Mouse (Mus musculus): ENCODE measurements at regions not wholly inside any gene's neighbourhood (a gene's known extent, or its start where the extent isn't known, plus 50 kb on each side); places are given as distances from the start of the nearest gene placed in this dataset.

DNA sequence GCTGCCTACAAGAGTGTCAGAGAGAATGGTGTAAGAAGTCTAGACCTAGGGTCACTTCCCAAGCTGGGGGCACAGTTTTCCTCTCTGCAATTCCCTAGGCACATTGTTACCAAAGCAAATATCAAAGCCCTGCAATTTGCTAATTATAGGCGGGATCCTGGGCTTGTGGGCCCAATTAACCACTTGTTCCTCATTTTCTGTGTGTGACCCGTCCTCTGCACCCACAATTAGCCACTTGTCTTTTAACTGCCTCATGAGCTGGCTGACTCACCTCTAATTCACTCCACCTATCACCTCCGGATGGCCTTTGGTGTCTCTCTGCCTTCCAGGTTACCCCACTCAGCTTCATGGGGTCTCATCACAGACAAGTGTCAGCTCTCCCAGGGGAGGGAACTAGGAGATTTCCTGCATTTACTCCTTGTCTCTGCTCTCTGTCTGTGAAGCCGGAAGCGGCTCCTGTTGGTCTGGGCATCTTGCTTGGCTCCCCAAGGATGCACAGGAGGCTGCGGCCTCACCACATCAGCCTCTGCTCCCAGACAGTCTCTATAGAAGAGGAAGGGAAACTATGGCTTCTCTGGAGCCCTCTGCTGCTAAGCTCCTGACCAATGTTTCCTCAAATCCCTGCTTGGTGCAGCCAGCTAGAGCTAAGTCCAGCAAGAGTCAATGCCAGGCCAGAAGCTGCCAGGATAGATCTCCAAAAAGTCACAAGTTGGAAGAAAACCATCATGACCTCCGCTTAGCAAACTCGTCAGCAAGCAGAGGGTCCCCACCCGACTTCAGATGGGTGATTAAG, 73.2 kb upstream of the Hes1 start:
- Histone ChIP-seq H3K9me3 (ENCODE audit: low read length) (no peaks in the 10 kb centered on the region), H3K9ac (replicated peaks; ENCODE audit: low read length, poor library complexity, severe bottlenecking) (no peak overlapping the region), H3K4me3 (ENCODE audit: low read depth, low read length) (no peak overlapping the region), H3K4me1 (ENCODE audit: insufficient read depth, low read length) (no peaks in the 10 kb centered on the region), H3K27ac (ENCODE audit: low read depth, low read length) (no peak overlapping the region), H3K36me3 (ENCODE audit: insufficient read depth, low read length) (no peaks in the 10 kb centered on the region), H3K4me2 (ENCODE audit: low read depth, low read length, poor library complexity, severe bottlenecking) (no peak overlapping the region), H3K27me3 (ENCODE audit: insufficient read depth, low read length) (no peaks in the 10 kb centered on the region)
- DNase-seq (ENCODE audit: low spot score): no peak
- ATAC-seq (ENCODE audit: low FRiP score): no peak
- TF ChIP-seq CTCF (IDR thresholded peaks at IDR 0.05): no peak
- 88% methylated on average over 9 of the region's 9 CpGs for WGBS

DNA sequence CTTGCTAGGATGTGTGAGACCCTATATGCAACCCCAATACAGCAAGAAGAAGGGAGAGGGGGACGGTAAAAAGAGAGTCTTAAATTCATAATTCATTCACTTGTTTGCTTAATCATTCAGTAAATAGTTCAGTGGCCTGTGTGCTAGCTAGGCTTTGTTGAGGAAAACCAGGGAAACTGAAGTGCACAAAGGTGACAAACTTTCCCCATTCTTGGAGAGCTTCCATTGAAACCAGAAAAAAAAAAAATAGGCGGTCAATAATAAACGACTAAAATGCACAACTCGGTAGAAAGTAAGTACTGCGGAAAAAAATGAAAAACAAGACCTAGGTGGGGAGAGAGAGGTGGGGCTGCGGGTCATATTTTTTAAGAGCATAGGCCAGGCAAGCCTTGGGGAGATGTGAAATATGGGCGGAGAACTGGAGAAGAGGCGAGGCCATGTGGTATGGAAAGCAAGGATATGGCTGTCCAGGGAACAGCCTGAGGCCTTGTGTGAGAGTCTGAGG, 72.3 kb upstream of the Hes1 start:
- 92% methylated on average over 8 of the region's 8 CpGs for WGBS
- no peak for TF ChIP-seq CTCF (IDR thresholded peaks at IDR 0.05)

DNA sequence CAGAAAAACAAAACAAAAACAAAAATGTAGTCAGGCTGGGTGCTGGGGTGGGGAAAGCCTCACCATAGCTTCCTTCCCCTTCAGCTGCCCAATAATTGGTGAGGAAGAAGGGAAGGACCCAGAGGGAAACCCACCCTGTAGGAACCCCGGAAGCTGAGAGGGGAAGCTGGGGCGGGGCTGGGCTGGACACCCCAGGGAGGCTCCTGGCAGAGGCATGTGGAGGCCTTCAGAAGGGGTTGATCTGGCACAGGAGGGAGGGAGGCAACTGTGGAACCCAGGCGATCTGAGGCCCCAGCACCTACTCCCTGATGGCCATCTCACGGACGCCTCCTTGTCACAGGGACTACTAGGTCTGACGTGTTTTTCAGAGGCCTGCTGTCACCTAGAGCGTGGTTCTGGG, 71.1 kb upstream of the Hes1 start:
- TF ChIP-seq CTCF (IDR thresholded peaks at IDR 0.05): no peak
- no peak overlapping the region for H3K27ac ChIP-seq (ENCODE audit: low read depth, low read length)
- no peak for DNase-seq (ENCODE audit: low spot score)
- H3K9me3 ChIP-seq (ENCODE audit: low read length): no peaks in the 10 kb centered on the region
- H3K4me2 ChIP-seq (ENCODE audit: low read depth, low read length, poor library complexity, severe bottlenecking): no peak overlapping the region
- ATAC-seq (ENCODE audit: low FRiP score): no peak
- H3K4me3 ChIP-seq (ENCODE audit: low read depth, low read length): no peak overlapping the region
- H3K4me1 ChIP-seq (ENCODE audit: insufficient read depth, low read length): no peaks in the 10 kb centered on the region
- no peak overlapping the region for H3K9ac ChIP-seq (replicated peaks; ENCODE audit: low read length, poor library complexity, severe bottlenecking)
- WGBS: 72% methylated on average over 7 of the region's 7 CpGs
- H3K36me3 ChIP-seq (ENCODE audit: insufficient read depth, low read length): no peaks in the 10 kb centered on the region
- no peaks in the 10 kb centered on the region for H3K27me3 ChIP-seq (ENCODE audit: insufficient read depth, low read length)

More for the DNA sequence above, 72.3 kb upstream of the Hes1 start:
- ATAC-seq (ENCODE audit: low FRiP score): no peak
- H3K4me3 ChIP-seq (ENCODE audit: low read depth, low read length): no peak overlapping the region
- no peaks in the 10 kb centered on the region for H3K27me3 ChIP-seq (ENCODE audit: insufficient read depth, low read length)
- no peak overlapping the region for H3K27ac ChIP-seq (ENCODE audit: low read depth, low read length)
- no peak overlapping the region for H3K4me2 ChIP-seq (ENCODE audit: low read depth, low read length, poor library complexity, severe bottlenecking)
- no peaks in the 10 kb centered on the region for H3K4me1 ChIP-seq (ENCODE audit: insufficient read depth, low read length)
- H3K36me3 ChIP-seq (ENCODE audit: insufficient read depth, low read length): no peaks in the 10 kb centered on the region
- DNase-seq (ENCODE audit: low spot score): no peak
- H3K9ac ChIP-seq (replicated peaks; ENCODE audit: low read length, poor library complexity, severe bottlenecking): no peak overlapping the region
- no peaks in the 10 kb centered on the region for H3K9me3 ChIP-seq (ENCODE audit: low read length)

DNA sequence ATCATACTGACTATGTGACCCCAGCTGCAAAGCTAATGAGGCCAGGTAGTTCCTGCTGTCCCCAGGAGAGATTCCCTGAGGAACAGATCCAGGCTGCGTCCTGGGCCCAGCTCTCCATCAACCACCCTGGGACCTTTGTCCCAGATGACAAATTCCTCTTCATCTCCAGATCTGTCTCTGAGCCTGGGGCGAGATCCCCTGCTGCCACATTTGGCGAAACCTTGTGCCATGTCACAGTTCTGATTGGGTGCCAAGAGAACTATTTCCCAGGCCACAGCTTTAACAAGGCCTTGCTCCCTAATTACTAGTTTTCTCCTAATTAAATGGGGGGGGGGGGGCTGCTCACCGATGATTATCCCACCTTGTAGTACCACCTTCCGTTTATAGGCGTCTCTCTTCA, 70.6 kb upstream of the Hes1 start:
- Histone ChIP-seq H3K9me3 (ENCODE audit: low read length) (no peaks in the 10 kb centered on the region), H3K4me1 (ENCODE audit: insufficient read depth, low read length) (no peaks in the 10 kb centered on the region), H3K4me3 (ENCODE audit: low read depth, low read length) (no peak overlapping the region), H3K27ac (ENCODE audit: low read depth, low read length) (no peak overlapping the region), H3K27me3 (ENCODE audit: insufficient read depth, low read length) (no peaks in the 10 kb centered on the region), H3K9ac (replicated peaks; ENCODE audit: low read length, poor library complexity, severe bottlenecking) (no peak overlapping the region), H3K4me2 (ENCODE audit: low read depth, low read length, poor library complexity, severe bottlenecking) (no peak overlapping the region), H3K36me3 (ENCODE audit: insufficient read depth, low read length) (no peaks in the 10 kb centered on the region)
- WGBS: 75% methylated on average over 6 of the region's 6 CpGs
- TF ChIP-seq CTCF (IDR thresholded peaks at IDR 0.05): no peak
- ATAC-seq (ENCODE audit: low FRiP score) (no peak), DNase-seq (ENCODE audit: low spot score) (no peak)

DNA sequence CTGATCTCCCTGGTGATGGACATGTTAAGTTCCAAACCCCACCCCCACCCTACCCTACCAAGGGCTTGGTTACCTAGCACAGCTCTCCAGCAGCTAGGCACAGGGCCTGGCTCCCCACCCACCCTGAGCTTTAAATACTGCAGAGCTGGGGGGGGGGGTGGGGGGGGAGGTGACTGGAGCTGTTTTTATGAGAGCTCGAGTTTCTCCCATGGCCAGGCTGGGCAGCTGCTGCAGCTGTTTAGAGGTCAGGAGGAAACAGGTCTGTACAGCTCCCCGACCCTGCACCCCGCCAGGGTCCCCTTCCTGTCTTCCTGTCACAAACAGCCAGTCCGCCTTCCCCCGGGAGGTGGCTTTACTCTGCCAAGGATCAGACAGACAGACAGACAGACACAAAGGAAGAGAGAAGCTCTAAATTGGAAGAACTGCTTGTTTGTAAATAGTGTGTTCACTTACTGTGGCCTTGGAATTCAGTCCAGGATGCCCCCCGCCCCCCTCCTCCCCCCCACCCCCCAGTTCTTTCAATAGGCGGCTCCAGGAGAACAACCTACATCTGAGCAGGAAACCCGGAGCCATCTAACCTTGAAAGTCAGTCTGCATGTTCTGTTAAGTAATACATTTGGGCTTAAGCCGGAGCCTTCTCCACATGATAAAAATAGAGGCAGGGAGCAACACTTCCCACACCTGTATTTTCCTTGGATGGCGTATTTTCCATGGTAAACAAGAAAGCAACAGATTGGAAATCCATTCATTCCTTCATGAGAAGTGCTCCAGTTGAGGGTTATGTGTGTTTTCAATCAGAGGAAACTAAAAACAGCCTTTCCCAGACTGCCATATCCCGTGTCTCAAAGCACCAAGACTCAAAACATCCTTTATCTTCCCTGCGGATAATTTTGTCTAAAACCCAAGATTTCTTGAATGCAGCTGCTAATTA, 67.8 kb upstream of the Hes1 start:
- DNase-seq (ENCODE audit: low spot score): no peak
- H3K4me2 ChIP-seq (ENCODE audit: low read depth, low read length, poor library complexity, severe bottlenecking): no peak overlapping the region
- no peak overlapping the region for H3K4me3 ChIP-seq (ENCODE audit: low read depth, low read length)
- no peak overlapping the region for H3K9ac ChIP-seq (replicated peaks; ENCODE audit: low read length, poor library complexity, severe bottlenecking)
- ATAC-seq (ENCODE audit: low FRiP score): no peak
- TF ChIP-seq CTCF (IDR thresholded peaks at IDR 0.05): no peak
- no peaks in the 10 kb centered on the region for H3K9me3 ChIP-seq (ENCODE audit: low read length)
- H3K27ac ChIP-seq (ENCODE audit: low read depth, low read length): no peak overlapping the region
- WGBS: 43% methylated on average over 12 of the region's 12 CpGs
- no peaks in the 10 kb centered on the region for H3K27me3 ChIP-seq (ENCODE audit: insufficient read depth, low read length)
- H3K4me1 ChIP-seq (ENCODE audit: insufficient read depth, low read length): no peaks in the 10 kb centered on the region
- no peaks in the 10 kb centered on the region for H3K36me3 ChIP-seq (ENCODE audit: insufficient read depth, low read length)

DNA sequence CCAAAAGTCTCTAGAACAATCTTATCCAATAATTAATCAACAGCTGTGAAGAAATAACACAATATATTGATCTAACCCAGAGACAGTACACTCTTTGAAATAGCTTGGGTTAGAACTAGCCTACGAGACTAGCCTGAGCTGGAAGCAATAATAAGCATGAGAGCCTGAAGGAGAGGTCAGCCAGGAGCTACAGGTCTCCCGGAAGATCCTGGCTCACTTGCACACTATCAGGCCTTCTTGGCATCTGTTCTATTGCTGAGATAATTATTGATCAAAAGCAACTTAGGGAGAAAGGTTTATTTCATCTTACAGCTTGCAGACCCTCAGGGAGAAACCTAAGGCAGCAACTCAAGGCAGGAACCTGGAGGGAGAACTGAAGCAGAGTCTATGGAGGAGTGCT, 64.0 kb upstream of the Hes1 start:
- no peak overlapping the region for H3K4me2 ChIP-seq (ENCODE audit: low read depth, low read length, poor library complexity, severe bottlenecking)
- no peak overlapping the region for H3K27ac ChIP-seq (ENCODE audit: low read depth, low read length)
- H3K27me3 ChIP-seq (ENCODE audit: insufficient read depth, low read length): no peaks in the 10 kb centered on the region
- TF ChIP-seq CTCF (IDR thresholded peaks at IDR 0.05): no peak
- H3K9ac ChIP-seq (replicated peaks; ENCODE audit: low read length, poor library complexity, severe bottlenecking): no peak overlapping the region
- H3K9me3 ChIP-seq (ENCODE audit: low read length): no peaks in the 10 kb centered on the region
- WGBS: 83% methylated on average over 2 of the region's 2 CpGs
- H3K4me3 ChIP-seq (ENCODE audit: low read depth, low read length): no peak overlapping the region
- DNase-seq (ENCODE audit: low spot score) (no peak), ATAC-seq (ENCODE audit: low FRiP score) (no peak)
- H3K36me3 ChIP-seq (ENCODE audit: insufficient read depth, low read length): no peaks in the 10 kb centered on the region
- no peaks in the 10 kb centered on the region for H3K4me1 ChIP-seq (ENCODE audit: insufficient read depth, low read length)

Data from midbrain, postnatal 0 days (tissue).